Mouse (Mus musculus) right cerebral cortex, adult 18-20 months (tissue): ENCODE data around the gene Rftn1.
A peak's percentile ranks its signal among the peaks of the same experiment; 100 is the strongest.

Source experiments
- DNase-seq: peaks from one replicate; pipeline ENCODE4 v3.0.0; 2022; ENCODE audit warnings: mixed read lengths

Rftn1 gene

GRCm38 (mm10) chr17:50013848-50014247 lies 176.6 kb downstream of the Rftn1 start:
- DNase-seq: no peak

- DNase-seq: no peak
Measured at GRCm38 (mm10) chr17:50010096-50010495, 180.4 kb downstream of the Rftn1 start.

GRCm38 (mm10) chr17:50006721-50007351 lies 183.6 kb downstream of the Rftn1 start:
- DNase-seq: peak; percentile 17

DNA sequence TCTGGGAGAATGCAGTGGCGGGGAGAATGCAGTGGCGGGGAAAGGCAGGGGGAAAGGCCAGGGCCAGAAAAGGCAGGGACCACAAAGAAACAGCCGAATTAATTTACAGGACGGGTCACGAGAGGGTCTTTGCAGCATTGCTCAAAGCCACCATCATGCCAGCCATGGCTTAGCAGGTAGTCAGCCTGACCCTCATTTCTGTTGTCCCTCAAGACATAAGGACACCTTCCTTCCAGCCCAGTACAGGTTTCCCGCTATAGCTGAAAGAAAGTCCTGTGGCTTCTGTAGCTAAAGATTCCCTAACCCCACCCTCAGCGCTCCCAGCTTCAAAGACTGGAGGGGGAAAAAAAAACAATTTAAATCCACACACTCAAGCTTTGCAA lies 184.1 kb downstream of the Rftn1 start:
- no peak for DNase-seq

- DNase-seq: no peak
Measured at GRCm38 (mm10) chr17:50003156-50003555, 187.3 kb downstream of the Rftn1 start.

DNA sequence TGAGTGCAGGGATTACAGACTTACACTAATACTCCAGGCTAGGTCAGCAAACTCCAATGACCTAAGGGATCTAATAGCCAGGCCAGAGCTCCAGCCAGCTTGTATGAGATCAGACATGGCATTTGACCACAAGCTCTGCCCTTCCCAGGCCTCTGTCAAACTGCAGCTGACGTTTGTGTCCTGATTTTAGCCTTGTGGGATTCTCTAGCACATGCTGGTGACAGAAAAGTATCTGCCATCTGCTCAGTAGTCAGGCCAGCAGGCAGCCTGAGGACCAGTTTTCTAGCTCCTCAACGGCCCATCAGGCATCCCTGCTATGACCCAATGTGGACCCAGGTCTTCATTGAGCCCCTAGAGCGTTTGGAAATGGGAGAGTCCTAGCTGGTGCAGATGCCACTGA lies 188.3 kb downstream of the Rftn1 start:
- no peak for DNase-seq

- no peak for DNase-seq
Measured at GRCm38 (mm10) chr17:50001754-50002153, 188.7 kb downstream of the Rftn1 start.

DNA sequence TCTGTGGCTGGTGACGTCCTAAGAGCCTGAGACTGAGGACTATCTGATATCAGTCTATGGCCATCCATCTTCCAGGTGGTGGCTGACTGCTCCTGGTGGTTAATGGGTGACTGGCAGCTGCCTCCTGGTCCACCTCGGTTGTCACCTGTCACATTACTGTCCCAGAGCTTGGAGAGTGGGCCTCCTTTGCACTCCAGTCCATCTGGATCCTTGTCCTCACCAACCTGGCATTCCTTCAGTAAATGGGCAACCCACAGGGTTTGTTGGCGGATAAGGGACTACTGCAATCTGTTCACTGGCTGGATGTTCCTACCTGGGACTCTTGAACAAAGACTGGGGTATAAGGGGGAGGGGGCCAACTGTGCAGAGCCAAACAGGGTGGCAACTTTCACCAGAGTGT lies 189.9 kb downstream of the Rftn1 start:
- no peak for DNase-seq

DNA sequence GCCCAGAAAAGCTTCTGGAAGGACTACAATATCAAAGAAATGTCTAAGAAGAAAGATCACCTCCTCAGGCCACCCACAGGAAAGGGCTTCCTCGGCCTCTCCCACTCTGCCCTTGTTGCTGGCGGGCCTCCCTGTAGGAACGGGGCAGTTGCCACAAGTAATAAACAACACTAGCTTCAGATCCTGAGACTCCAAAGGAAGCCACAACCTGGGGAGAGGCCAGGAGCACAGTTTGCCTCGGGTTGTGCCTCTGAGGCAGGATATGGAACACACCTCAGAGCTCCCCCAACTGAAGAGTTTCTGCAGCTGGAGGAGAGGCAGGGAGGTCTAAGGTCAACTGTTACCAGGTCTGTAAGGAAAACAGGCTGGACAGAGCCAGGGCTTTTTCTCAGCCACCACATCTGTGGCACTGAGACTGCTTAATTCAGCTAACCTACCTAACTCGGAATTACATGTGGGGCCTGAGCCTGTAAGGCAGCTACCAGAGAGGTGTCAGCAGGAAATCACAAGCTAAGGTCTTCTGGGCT lies 193.8 kb downstream of the Rftn1 start:
- DNase-seq: no peak

DNA sequence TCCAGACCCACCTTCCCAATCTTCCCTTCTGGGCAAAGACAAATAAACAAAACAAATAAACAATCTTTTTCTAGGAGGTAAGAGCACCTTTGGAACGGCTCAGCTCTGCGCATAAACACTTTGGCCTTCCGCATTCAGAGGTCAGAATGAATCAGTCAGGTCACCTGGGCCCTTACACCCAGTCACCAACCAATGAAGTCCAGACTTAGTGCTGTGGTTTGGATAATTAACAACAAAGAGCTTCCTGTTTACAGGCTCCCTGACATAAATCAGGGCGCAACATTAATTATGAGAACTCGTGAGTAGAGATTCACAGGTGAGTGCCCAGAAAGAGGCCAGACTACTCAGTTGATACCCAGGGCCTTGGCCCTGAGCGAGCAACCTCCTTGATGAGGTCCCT lies 194.4 kb downstream of the Rftn1 start:
- no peak for DNase-seq

GRCm38 (mm10) chr17:49995226-49995625 lies 195.2 kb downstream of the Rftn1 start:
- no peak for DNase-seq

- DNase-seq: no peak
Measured at GRCm38 (mm10) chr17:49993631-49994030, 196.8 kb downstream of the Rftn1 start.

DNA sequence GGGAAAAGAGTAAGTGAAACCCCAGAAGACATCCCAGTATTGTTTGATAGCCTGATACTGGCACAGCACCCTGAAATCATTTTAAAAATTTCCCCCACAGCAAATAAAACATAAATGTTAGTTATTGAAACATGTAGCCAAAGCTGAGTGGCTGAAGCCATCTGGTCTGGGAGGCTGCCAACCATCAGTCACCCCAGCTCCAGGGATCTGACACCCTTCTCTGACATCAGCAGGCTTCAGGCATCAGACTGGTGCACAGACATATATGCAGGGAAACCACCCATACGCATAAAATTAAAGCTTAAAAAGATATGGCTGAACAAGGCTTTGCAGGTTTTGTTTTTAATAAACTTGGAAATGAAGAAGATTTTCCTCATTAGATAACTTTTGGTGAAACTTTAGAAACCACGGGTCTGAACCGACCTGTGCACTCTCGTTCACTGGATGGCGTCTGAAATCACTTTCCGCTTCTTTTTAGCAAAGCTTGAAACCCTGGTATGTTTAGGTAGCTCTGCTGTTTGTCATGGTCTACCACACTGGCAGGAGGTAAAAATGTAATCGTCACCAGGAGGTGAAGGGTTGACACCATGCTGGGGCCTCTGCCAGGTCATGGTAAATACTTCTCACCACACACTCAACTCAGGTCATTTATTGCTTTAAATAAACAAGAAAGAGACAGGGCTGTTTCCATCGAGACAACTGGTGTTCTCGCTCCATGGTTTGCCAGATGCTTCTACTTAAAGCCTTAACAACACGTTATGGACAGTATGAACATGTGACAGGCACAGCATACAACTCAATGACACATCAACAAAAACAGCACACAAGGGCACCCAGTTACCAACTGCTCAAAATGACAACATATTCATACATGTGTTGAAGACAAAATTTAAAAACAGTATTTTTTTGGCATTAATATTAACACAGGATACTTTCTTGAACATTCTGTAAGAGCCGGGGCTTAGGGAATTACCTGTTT lies 197.6 kb downstream of the Rftn1 start:
- no peak for DNase-seq

- DNase-seq: no peak
Measured at GRCm38 (mm10) chr17:49989583-49989982, 200.9 kb downstream of the Rftn1 start.

GRCm38 (mm10) chr17:49987095-49987494 lies 203.4 kb downstream of the Rftn1 start:
- DNase-seq: no peak

DNA sequence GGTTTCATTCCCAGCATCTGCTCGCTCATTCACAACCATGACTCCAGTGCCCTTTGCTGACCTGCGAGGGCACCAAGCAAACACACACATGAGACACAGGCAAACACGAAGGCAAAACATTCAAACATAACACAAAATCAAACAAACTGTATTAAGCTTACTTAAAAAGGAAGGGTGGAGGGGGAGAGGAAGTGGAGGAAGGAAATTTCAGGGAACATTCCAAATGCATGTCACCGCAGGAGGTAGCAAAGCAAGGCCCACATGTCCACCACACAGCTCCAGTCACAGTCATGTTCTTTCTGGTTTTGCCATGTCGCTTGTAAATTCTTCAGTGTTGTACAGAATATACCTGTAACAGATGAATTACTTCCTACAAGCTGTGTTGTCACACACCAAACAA lies 207.0 kb downstream of the Rftn1 start:
- no peak for DNase-seq

GRCm38 (mm10) chr17:49982611-49983390 lies 207.7 kb downstream of the Rftn1 start:
- DNase-seq: no peak

DNA sequence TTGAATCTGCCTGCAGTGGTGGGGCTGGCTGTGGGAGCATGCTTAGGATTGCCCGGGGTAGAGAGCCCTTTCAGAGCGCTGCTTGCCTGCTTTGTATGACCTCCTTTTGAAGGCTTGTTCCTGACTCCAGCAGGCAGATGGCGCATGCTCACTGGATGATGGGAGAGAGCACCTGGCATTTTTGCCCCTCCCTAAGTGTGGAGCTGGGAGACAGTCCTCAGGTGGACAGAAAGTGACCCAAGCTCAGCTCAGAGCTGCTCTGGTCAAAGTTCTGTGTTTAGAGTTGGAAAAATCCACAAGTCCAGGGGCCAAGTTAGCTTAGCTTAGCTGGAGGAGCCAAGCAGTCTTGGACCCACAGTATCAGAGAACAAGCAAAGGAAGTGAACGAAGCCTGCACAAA lies 208.9 kb downstream of the Rftn1 start:
- DNase-seq: no peak

- DNase-seq: no peak
Measured at GRCm38 (mm10) chr17:49979761-49980285, 210.7 kb downstream of the Rftn1 start.

GRCm38 (mm10) chr17:49977424-49977790 lies 213.1 kb downstream of the Rftn1 start:
- no peak for DNase-seq

- DNase-seq: no peak
Measured at GRCm38 (mm10) chr17:49976678-49977423, 213.6 kb downstream of the Rftn1 start.

DNA sequence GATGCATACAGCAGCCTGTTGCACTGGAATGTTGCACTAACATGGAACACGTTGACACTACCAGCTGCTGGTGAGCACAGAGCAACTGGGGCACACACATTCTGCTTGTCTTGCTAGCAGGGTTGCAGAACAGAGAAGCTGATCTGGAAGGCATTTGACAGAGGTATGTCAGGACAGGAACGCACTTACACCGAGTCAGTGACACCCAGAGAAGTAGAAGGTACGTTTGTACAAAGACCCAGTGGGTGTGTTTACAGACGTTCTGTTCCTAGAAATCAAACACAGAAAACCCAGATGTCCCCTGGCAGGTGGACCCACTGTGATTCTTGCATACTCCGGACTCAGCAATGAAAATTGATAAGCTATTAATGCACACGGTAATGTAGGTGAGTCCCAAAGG lies 215.0 kb downstream of the Rftn1 start:
- DNase-seq: no peak
